ENCODE assay signal across 8 mouse cellular contexts in genomic region chr17:24886134-24886931, GRCm38 (mm10). TPM values are rescaled to one million over a fixed set of nuclear protein-coding genes. Genes with fewer than 3 reads are reported as not detected.
DNase-seq lines count a peak whose midpoint lies in the region; ATAC-seq and TF ChIP-seq lines count a peak whose summit lies in the region.

TSS of gene Nubp2 (minus strand) at chr17:24886349.
TSS of gene Spsb3 (plus strand) at chr17:24886643.

- H3K27me3 ChIP-seq in E14TG2a.4 (ENCODE audit: insufficient read depth, low read length): no peaks in the 10 kb centered on the region
- no peaks in the 10 kb centered on the region for H3K27me3 ChIP-seq in forebrain, embryonic 12.5 days
- H3K27me3 ChIP-seq in heart, postnatal 0 days (ENCODE audit: control insufficient read depth, insufficient read depth, low read length): no peaks in the 10 kb centered on the region
- no peaks in the 10 kb centered on the region for H3K27me3 ChIP-seq in liver, embryonic 16.5 days (ENCODE audit: control insufficient read depth, insufficient read depth, low read depth, low read length)
- H3K27me3 ChIP-seq in neural tube, embryonic 13.5 days: no peaks in the 10 kb centered on the region
- H3K27me3 ChIP-seq in testis, adult 2 months (ENCODE audit: control insufficient read depth, insufficient read depth, low read length): no peaks in the 10 kb centered on the region

- WGBS in forebrain, embryonic 12.5 days: under 1% methylated on average over 69 of the region's 69 CpGs
- WGBS in heart, postnatal 0 days: under 1% methylated on average over 69 of the region's 69 CpGs
- under 1% methylated on average over 69 of the region's 69 CpGs for WGBS in liver, embryonic 16.5 days (ENCODE audit: insufficient replicate concordance)
- under 1% methylated on average over 69 of the region's 69 CpGs for WGBS in neural tube, embryonic 13.5 days

- TF ChIP-seq CTCF in E14TG2a.4 (conservative IDR thresholded peaks at IDR 0.05; ENCODE audit: low read length): no peak
- 0 out of 2 replicates have a peak, but pooled peaks have one; percentile 1 for TF ChIP-seq CTCF in heart, postnatal 0 days (IDR thresholded peaks at IDR 0.05; ENCODE audit: low read depth)
- 0 out of 2 replicates have a peak, but pooled peaks have one; percentile 18 for TF ChIP-seq CTCF in testis, adult 2 months (IDR thresholded peaks at IDR 0.05; ENCODE audit: control insufficient read depth, insufficient read depth, insufficient replicate concordance, low read depth, low read length)

- peak; percentile 98 for DNase-seq in c-Kit-positive CD71-positive TER-119-positive erythroid progenitor cells, embryonic 14.5 days (ENCODE audit: low spot score)
- DNase-seq in heart, postnatal 0 days (ENCODE audit: low spot score): peak; percentile 100
- peak; percentile 98 to 99 for DNase-seq in kidney, postnatal 4 days

- peak within 1 kb of the TSS; percentile 100 for H3K4me3 ChIP-seq in E14TG2a.4 (replicated peaks; ENCODE audit: low read length)
- H3K4me3 ChIP-seq in forebrain, embryonic 12.5 days (replicated peaks): peak within 1 kb of the TSS; percentile 89
- peak within 1 kb of the TSS; percentile 88 for H3K4me3 ChIP-seq in heart, postnatal 0 days (ENCODE audit: low read depth, low read length)
- peak within 1 kb of the TSS; percentile 94 for H3K4me3 ChIP-seq in liver, embryonic 16.5 days (ENCODE audit: low read depth, low read length)
- peak within 1 kb of the TSS; percentile 80 for H3K4me3 ChIP-seq in neural tube, embryonic 13.5 days
- H3K4me3 ChIP-seq in testis, adult 2 months (ENCODE audit: control insufficient read depth, low read depth, low read length): peak within 1 kb of the TSS; percentile 99

- H3K4me2 ChIP-seq in forebrain, embryonic 12.5 days: peak within 1 kb of the TSS; percentile 96
- peak within 1 kb of the TSS; percentile 97 for H3K4me2 ChIP-seq in heart, postnatal 0 days (ENCODE audit: low read depth, low read length)
- peak within 1 kb of the TSS; percentile 90 for H3K4me2 ChIP-seq in liver, embryonic 16.5 days (ENCODE audit: low read depth, low read length)
- peak within 1 kb of the TSS; percentile 88 for H3K4me2 ChIP-seq in neural tube, embryonic 13.5 days

- H3K9me3 ChIP-seq in E14TG2a.4 (ENCODE audit: low read length): no peaks in the 10 kb centered on the region
- H3K9me3 ChIP-seq in forebrain, embryonic 12.5 days: no peaks in the 10 kb centered on the region
- H3K9me3 ChIP-seq in heart, postnatal 0 days (replicated peaks; ENCODE audit: control insufficient read depth, low read length): no peaks in the 10 kb centered on the region
- no peaks in the 10 kb centered on the region for H3K9me3 ChIP-seq in liver, embryonic 16.5 days (replicated peaks; ENCODE audit: control insufficient read depth, low read length)
- H3K9me3 ChIP-seq in neural tube, embryonic 13.5 days: no peaks in the 10 kb centered on the region

- 0 out of 2 replicates have a peak within 1 kb of the TSS, but pooled peaks have one; percentile 63 for H3K27ac ChIP-seq in forebrain, embryonic 12.5 days
- H3K27ac ChIP-seq in heart, postnatal 0 days (ENCODE audit: low read depth): peak within 1 kb of the TSS; percentile 92
- peak within 1 kb of the TSS; percentile 92 for H3K27ac ChIP-seq in liver, embryonic 16.5 days (ENCODE audit: low read length)
- peak within 1 kb of the TSS; percentile 77 for H3K27ac ChIP-seq in neural tube, embryonic 13.5 days (replicated peaks)
- H3K27ac ChIP-seq in testis, adult 2 months (ENCODE audit: control insufficient read depth, insufficient read depth, low read depth, low read length): peak within 1 kb of the TSS; percentile 98

- TF ChIP-seq POLR2A in testis, adult 2 months (IDR thresholded peaks at IDR 0.05; ENCODE audit: control insufficient read depth, low read depth, low read length): peak; percentile 54; the same call in 1 of the 2 replicates

- peak within 1 kb of the TSS; percentile 82 for H3K9ac ChIP-seq in forebrain, embryonic 12.5 days
- peak within 1 kb of the TSS; percentile 82 for H3K9ac ChIP-seq in heart, postnatal 0 days (replicated peaks; ENCODE audit: low read depth, low read length)
- peak within 1 kb of the TSS; percentile 98 for H3K9ac ChIP-seq in liver, embryonic 16.5 days (ENCODE audit: low read depth, low read length)
- peak within 1 kb of the TSS; percentile 84 for H3K9ac ChIP-seq in neural tube, embryonic 13.5 days

- peak; percentile 96 for ATAC-seq in forebrain, embryonic 12.5 days (ENCODE audit: low FRiP score)
- ATAC-seq in heart, postnatal 0 days (ENCODE audit: insufficient read depth, low read depth): peak; percentile 95
- peak; percentile 93 for ATAC-seq in liver, embryonic 16.5 days (ENCODE audit: low read depth)
- peak; percentile 96 for ATAC-seq in neural tube, embryonic 13.5 days (ENCODE audit: low read depth)

- H3K4me1 ChIP-seq in E14TG2a.4 (replicated peaks; ENCODE audit: low read depth, low read length): peaks cover 84% of the 10 kb centered on the region
- peaks cover 25% of the 10 kb centered on the region for H3K4me1 ChIP-seq in forebrain, embryonic 12.5 days
- H3K4me1 ChIP-seq in heart, postnatal 0 days (ENCODE audit: control insufficient read depth, insufficient read depth): peaks cover 17% of the 10 kb centered on the region
- H3K4me1 ChIP-seq in liver, embryonic 16.5 days (ENCODE audit: control insufficient read depth, low read depth, low read length): peaks cover 28% of the 10 kb centered on the region
- peaks cover 33% of the 10 kb centered on the region for H3K4me1 ChIP-seq in neural tube, embryonic 13.5 days (replicated peaks)
- H3K4me1 ChIP-seq in testis, adult 2 months (ENCODE audit: control insufficient read depth, insufficient read depth, low read length): peaks cover 13% of the 10 kb centered on the region

- H3K36me3 ChIP-seq in E14TG2a.4 (ENCODE audit: insufficient read depth, low read length): peaks cover 64% of the 10 kb centered on the region
- peaks cover 48% of the 10 kb centered on the region for H3K36me3 ChIP-seq in forebrain, embryonic 12.5 days (replicated peaks)
- peaks cover 20% of the 10 kb centered on the region for H3K36me3 ChIP-seq in heart, postnatal 0 days (replicated peaks; ENCODE audit: control insufficient read depth, insufficient read depth, low read length)
- H3K36me3 ChIP-seq in liver, embryonic 16.5 days (ENCODE audit: control insufficient read depth, insufficient read depth): peaks cover 48% of the 10 kb centered on the region
- H3K36me3 ChIP-seq in neural tube, embryonic 13.5 days: peaks cover 43% of the 10 kb centered on the region
- H3K36me3 ChIP-seq in testis, adult 2 months (ENCODE audit: control insufficient read depth, insufficient read depth, low read length): peaks cover 2% of the 10 kb centered on the region

- peak; percentile 91 for TF ChIP-seq EP300 in heart, postnatal 0 days (IDR thresholded peaks at IDR 0.05; ENCODE audit: low read depth)

RNA-seq across cellular contexts. Expression of gene Nubp2, which starts in this region (rescaled TPM):
- 62.9 and 64.4 TPM in 2 replicates for polyA plus RNA-seq in forebrain, embryonic 12.5 days (2016; fragmentation: Nextera tagmentation; extraction: Ambion mirVana)
- total RNA-seq in heart, postnatal 0 days (2014; rRNA removed; ENCODE audit: low replicate concordance): 36.6 and 44.9 TPM in 2 replicates
- polyA plus RNA-seq in heart, postnatal 0 days (2015; fragmentation: Nextera tagmentation; extraction: Ambion mirVana): 29.8 and 31.3 TPM in 2 replicates
- 53.2 and 55.5 TPM in 2 replicates for polyA plus RNA-seq in liver, embryonic 16.5 days (2015; fragmentation: Nextera tagmentation; extraction: Ambion mirVana)
- 63.5 and 76.1 TPM in 2 replicates for polyA plus RNA-seq in neural tube, embryonic 13.5 days (2015; fragmentation: Nextera tagmentation; extraction: Ambion mirVana)
- polyA plus RNA-seq in testis, adult 2 months (2012; rRNA removed): 125 and 131 TPM in 2 replicates

RNA-seq across cellular contexts. Expression of gene Spsb3, which starts in this region (rescaled TPM):
- 47.3 and 50.7 TPM in 2 replicates for polyA plus RNA-seq in forebrain, embryonic 12.5 days (2016; fragmentation: Nextera tagmentation; extraction: Ambion mirVana)
- total RNA-seq in heart, postnatal 0 days (2014; rRNA removed; ENCODE audit: low replicate concordance): 53.2 and 74.6 TPM in 2 replicates
- 35.8 and 40.2 TPM in 2 replicates for polyA plus RNA-seq in heart, postnatal 0 days (2015; fragmentation: Nextera tagmentation; extraction: Ambion mirVana)
- polyA plus RNA-seq in liver, embryonic 16.5 days (2015; fragmentation: Nextera tagmentation; extraction: Ambion mirVana): 38.9 and 40.3 TPM in 2 replicates
- 64.6 and 74.2 TPM in 2 replicates for polyA plus RNA-seq in neural tube, embryonic 13.5 days (2015; fragmentation: Nextera tagmentation; extraction: Ambion mirVana)
- 161 and 177 TPM in 2 replicates for polyA plus RNA-seq in testis, adult 2 months (2012; rRNA removed)

Comparison
In these comparisons a context has a peak if more than half of its experiments do, and no peak if none do; other contexts are left out.
1. Peak in every context shown above with its lines: DNase-seq, ATAC-seq, H3K4me3 ChIP-seq and H3K27ac ChIP-seq.